Mouse (Mus musculus) hindbrain, embryonic 16.5 days (tissue): ENCODE measurements around the gene Prdm1. TPM values are rescaled to one million over a fixed set of nuclear protein-coding genes. Genes with fewer than 3 reads are reported as not detected.
A peak's percentile ranks its signal among the peaks of the same experiment; 100 is the strongest.

Experiments used
- ATAC-seq: fragments of 200-750 bp; cut with Nextera tagmentation; 2 replicates; pipeline ENCODE4 v1.8.0; 2017; ENCODE audit warnings: moderate TSS enrichment, moderate library complexity
- H3K27ac ChIP-seq: fragments of 300-500 bp; sonication (generic); 2 replicates; pipeline ENCODE4 v1.5.1; 2014; ENCODE audit warnings: low read depth, mild to moderate bottlenecking, control low read depth, low read length, moderate library complexity
- H3K27me3 ChIP-seq: fragments of 300-500 bp; sonication (generic); replicated peaks from 2 replicates; pipeline ENCODE4 v1.6.1; 2014; ENCODE audit warnings: low read length; ENCODE audit not compliant: control insufficient read depth, insufficient read depth
- H3K36me3 ChIP-seq: fragments of 300-500 bp; sonication (generic); 2 replicates; pipeline ENCODE4 v1.6.1; 2014; ENCODE audit warnings: mild to moderate bottlenecking, low read length, moderate library complexity, mixed read lengths; ENCODE audit not compliant: control insufficient read depth, insufficient read depth
- H3K4me1 ChIP-seq: fragments of 300-500 bp; sonication (generic); 2 replicates; pipeline ENCODE4 v1.6.1; 2014; ENCODE audit warnings: low read depth, low read length; ENCODE audit not compliant: control insufficient read depth, insufficient read depth
- H3K4me2 ChIP-seq: fragments of 300-500 bp; sonication (generic); 2 replicates; pipeline ENCODE4 v1.6.1; 2014; ENCODE audit warnings: mild to moderate bottlenecking, low read length, control low read depth, moderate library complexity
- H3K4me3 ChIP-seq: fragments of 300-500 bp; sonication (generic); 2 replicates; pipeline ENCODE4 v1.5.1; 2014; ENCODE audit warnings: mild to moderate bottlenecking, low read length, control low read depth, moderate library complexity
- H3K9ac ChIP-seq: fragments of 300-500 bp; sonication (generic); 2 replicates; pipeline ENCODE4 v1.6.1; 2014; ENCODE audit warnings: low read depth, mild to moderate bottlenecking, control low read depth, low read length, moderate library complexity
- H3K9me3 ChIP-seq: fragments of 300-500 bp; sonication (generic); 2 replicates; pipeline ENCODE4 v1.6.1; 2014; ENCODE audit warnings: mild to moderate bottlenecking, low read length, moderate library complexity; ENCODE audit not compliant: control insufficient read depth
- WGBS: fragments of 180-500 bp; shearing (Covaris S2); extraction: QIAGEN DNeasy Blood & Tissue Kit; methylation state at CpG from one replicate; pipeline ENCODE4 v1.1.7; 2014; 5-methylcytosine and 5-hydroxymethylcytosine counted together
- polyA plus RNA-seq: library from polyadenylated mRNA; unstranded; fragments of >200 nt; fragmentation: Nextera tagmentation; extraction: Ambion mirVana; gene quantifications from 2 replicates; pipeline ENCODE4 v1.2.1, GENCODE M21; 2015

Gene Prdm1
- polyA plus RNA-seq, result 0.36 and 1.0 TPM in 2 replicates

GRCm38 (mm10) chr10:44528291-44529082 is at the start of gene Prdm1:
Gene Prdm1 (minus strand): TSS chr10:44528501.
- Histone ChIP-seq H3K4me3 (peak within 1 kb of the TSS; percentile 53), H3K27ac (no peak within 1 kb of the TSS), H3K4me1 (peaks cover 18% of the 10 kb centered on the region), H3K4me2 (peak within 1 kb of the TSS; percentile 89), H3K9me3 (no peaks in the 10 kb centered on the region), H3K27me3 (peaks cover 24% of the 10 kb centered on the region), H3K9ac (peak within 1 kb of the TSS; percentile 47; the same call in 1 of the 2 replicates), H3K36me3 (no peaks in the 10 kb centered on the region)
- 2% methylated on average over 25 of the region's 25 CpGs for WGBS
- 0 out of 2 replicates have a peak, but pooled peaks have one; percentile 1 for ATAC-seq

- H3K36me3 ChIP-seq, result no peaks in the 10 kb centered on the region
- 67% methylated on average over 3 of the region's 3 CpGs for WGBS
- 0 out of 2 replicates have a peak, but pooled peaks cover 4% of the 10 kb centered on the region for H3K9me3 ChIP-seq
- no peak overlapping the region for H3K27ac ChIP-seq
- no peak overlapping the region for H3K4me3 ChIP-seq
- H3K4me1 ChIP-seq, result no peaks in the 10 kb centered on the region
- ATAC-seq, result no peak
- no peak overlapping the region for H3K4me2 ChIP-seq
- no peaks in the 10 kb centered on the region for H3K27me3 ChIP-seq
- no peak overlapping the region for H3K9ac ChIP-seq
Observed at GRCm38 (mm10) chr10:44565971-44566370, 37.7 kb upstream of the Prdm1 start.

- ATAC-seq, result no peak
- WGBS, result 85% methylated on average over 2 of the region's 2 CpGs
- H3K4me1 ChIP-seq, result no peaks in the 10 kb centered on the region
Observed at GRCm38 (mm10) chr10:44565109-44565508, 36.8 kb upstream of the Prdm1 start.

GRCm38 (mm10) chr10:44556845-44557244 is 28.5 kb upstream of the Prdm1 start:
- Histone ChIP-seq H3K9me3 (peaks cover 2% of the 10 kb centered on the region), H3K4me2 (no peak overlapping the region), H3K4me1 (no peaks in the 10 kb centered on the region), H3K4me3 (no peak overlapping the region), H3K27me3 (no peaks in the 10 kb centered on the region), H3K27ac (no peak overlapping the region), H3K9ac (no peak overlapping the region), H3K36me3 (no peaks in the 10 kb centered on the region)
- 90% methylated on average over 4 of the region's 4 CpGs for WGBS
- ATAC-seq, result no peak

More at GRCm38 (mm10) chr10:44565109-44565508, 36.8 kb upstream of the Prdm1 start:
- Histone ChIP-seq H3K4me3 (no peak overlapping the region), H3K4me2 (no peak overlapping the region), H3K9me3 (0 out of 2 replicates have a peak, but pooled peaks cover 4% of the 10 kb centered on the region), H3K36me3 (no peaks in the 10 kb centered on the region), H3K9ac (no peak overlapping the region), H3K27me3 (no peaks in the 10 kb centered on the region), H3K27ac (no peak overlapping the region)

DNA sequence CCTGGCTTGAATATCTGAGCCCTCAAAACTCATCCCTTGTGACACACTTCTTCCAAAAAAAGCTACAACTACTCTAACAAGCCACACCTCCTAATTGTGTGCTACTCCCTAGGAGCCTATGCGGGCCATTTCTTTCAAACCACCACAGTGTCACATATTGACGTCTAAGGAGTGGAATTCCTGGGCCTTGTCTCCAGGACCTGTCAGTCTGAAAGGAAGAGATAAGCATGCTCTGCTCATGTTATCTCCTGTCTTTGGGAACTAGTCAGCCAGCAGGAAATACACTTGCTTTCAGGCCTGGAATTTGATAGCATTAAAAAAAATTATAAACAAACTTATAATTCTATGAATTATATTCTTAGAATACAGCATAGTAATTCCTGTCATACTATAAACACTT is 27.0 kb upstream of the Prdm1 start:
- Histone ChIP-seq H3K4me2 (no peak overlapping the region), H3K27me3 (no peaks in the 10 kb centered on the region), H3K9ac (no peak overlapping the region), H3K36me3 (no peaks in the 10 kb centered on the region), H3K27ac (no peak overlapping the region), H3K9me3 (no peaks in the 10 kb centered on the region; the same call in none of the 2 replicates), H3K4me1 (no peaks in the 10 kb centered on the region), H3K4me3 (no peak overlapping the region)
- WGBS, result 68% methylated on average over 2 of the region's 2 CpGs
- no peak for ATAC-seq

DNA sequence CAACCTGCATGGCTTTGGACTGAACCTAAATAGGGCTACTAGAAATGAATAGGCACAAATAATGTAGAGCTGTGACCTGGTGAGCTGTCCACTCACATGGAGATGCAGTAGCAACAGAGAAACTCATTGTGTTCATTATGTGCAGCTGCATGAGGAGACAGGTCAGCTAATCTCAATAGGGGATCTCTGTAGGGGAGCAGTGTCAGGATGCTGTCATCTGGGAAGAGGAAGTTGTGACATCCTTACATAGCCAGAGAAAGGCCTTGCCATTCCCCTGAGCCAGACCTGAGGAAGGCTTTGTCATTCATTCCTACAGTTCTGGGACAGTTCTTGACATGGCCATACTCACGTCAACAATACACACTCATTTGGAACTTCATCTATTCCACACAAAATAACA is 25.3 kb upstream of the Prdm1 start:
- no peaks in the 10 kb centered on the region; the same call in none of the 2 replicates for H3K9me3 ChIP-seq
- H3K4me2 ChIP-seq, result no peak overlapping the region
- no peak overlapping the region for H3K4me3 ChIP-seq
- WGBS, result 71% methylated on average over 1 of the region's 1 CpGs
- H3K36me3 ChIP-seq, result no peaks in the 10 kb centered on the region
- no peak overlapping the region for H3K9ac ChIP-seq
- no peak for ATAC-seq
- H3K27me3 ChIP-seq, result no peaks in the 10 kb centered on the region
- no peak overlapping the region for H3K27ac ChIP-seq
- H3K4me1 ChIP-seq, result no peaks in the 10 kb centered on the region

DNA sequence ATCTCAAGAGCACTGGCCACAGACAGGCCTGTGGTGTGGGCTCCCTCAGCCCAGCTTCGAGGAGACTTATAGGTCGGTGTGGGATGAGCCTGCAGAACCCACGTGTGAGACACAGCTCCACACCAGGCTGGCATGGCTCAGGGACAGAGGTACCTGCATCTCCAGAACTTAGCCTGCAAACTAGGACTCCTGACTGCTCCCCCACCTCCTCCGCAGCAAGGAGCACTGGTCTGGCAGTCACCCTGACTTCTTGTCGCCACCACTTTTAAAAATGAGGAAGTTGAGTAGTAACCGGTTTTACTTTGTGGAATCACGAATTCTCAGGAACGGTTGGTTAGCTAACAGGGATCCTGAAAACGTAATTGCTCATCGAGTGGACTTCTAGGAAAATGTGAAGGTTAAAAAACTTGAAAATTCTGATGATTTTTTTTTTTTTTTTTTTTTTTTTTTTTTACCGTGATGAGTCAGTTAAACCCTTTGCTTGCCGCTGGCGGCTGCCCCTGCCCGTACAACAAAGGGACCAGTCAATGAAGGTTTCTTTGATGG is 10.8 kb upstream of the Prdm1 start:
- H3K9ac ChIP-seq, result no peak overlapping the region
- WGBS, result 14% methylated on average over 14 of the region's 14 CpGs
- peaks cover 3% of the 10 kb centered on the region; the same call in 1 of the 2 replicates for H3K27me3 ChIP-seq
- no peak overlapping the region for H3K4me2 ChIP-seq
- no peak overlapping the region for H3K27ac ChIP-seq
- no peak for ATAC-seq
- H3K4me3 ChIP-seq, result no peak overlapping the region
- no peaks in the 10 kb centered on the region for H3K9me3 ChIP-seq
- no peaks in the 10 kb centered on the region for H3K36me3 ChIP-seq
- no peaks in the 10 kb centered on the region for H3K4me1 ChIP-seq

GRCm38 (mm10) chr10:44538137-44538536 is 9.8 kb upstream of the Prdm1 start:
- 74% methylated on average over 6 of the region's 6 CpGs for WGBS
- peaks cover 3% of the 10 kb centered on the region; the same call in 1 of the 2 replicates for H3K27me3 ChIP-seq
- no peak overlapping the region for H3K4me2 ChIP-seq
- no peak overlapping the region for H3K4me3 ChIP-seq
- H3K9ac ChIP-seq, result no peak overlapping the region
- no peaks in the 10 kb centered on the region for H3K9me3 ChIP-seq
- no peaks in the 10 kb centered on the region for H3K4me1 ChIP-seq
- no peaks in the 10 kb centered on the region for H3K36me3 ChIP-seq
- no peak for ATAC-seq
- no peak overlapping the region for H3K27ac ChIP-seq

DNA sequence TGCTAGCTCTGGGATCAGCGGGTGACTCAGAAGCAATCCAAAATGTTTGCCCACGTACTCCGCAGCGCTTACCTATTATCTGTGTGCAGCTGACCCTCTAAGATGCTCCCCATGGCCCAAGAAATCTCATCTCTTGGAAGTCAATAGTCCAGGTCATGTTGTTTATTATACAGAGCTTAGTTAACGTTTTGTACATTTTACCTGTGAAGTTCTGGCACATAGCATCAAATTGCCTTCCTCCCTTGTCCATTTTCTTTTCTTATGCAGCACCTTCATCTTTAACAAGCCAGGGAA is 1.7 kb upstream of the Prdm1 start:
- Histone ChIP-seq H3K27me3 (peaks cover 16% of the 10 kb centered on the region), H3K4me2 (peak overlapping the region; percentile 89), H3K4me3 (peak overlapping the region; percentile 53), H3K4me1 (peaks cover 18% of the 10 kb centered on the region), H3K9ac (0 out of 2 replicates have a peak overlapping the region, but pooled peaks have one; percentile 47), H3K36me3 (no peaks in the 10 kb centered on the region), H3K27ac (no peak overlapping the region), H3K9me3 (no peaks in the 10 kb centered on the region)
- no peak for ATAC-seq
- under 1% methylated on average over 5 of the region's 5 CpGs for WGBS
